Mouse (Mus musculus): ENCODE data around the gene Rbms2. TPM values are rescaled to one million over a fixed set of nuclear protein-coding genes. Genes with fewer than 3 reads are reported as not detected.

Gene Rbms2
- polyA plus RNA-seq, 1 experiment from 2014 or later = 32.6 TPM

- peak overlapping the region; percentile 93 to 98 for H3K27ac ChIP-seq (replicated peaks in 1 of 2; ENCODE audit: control insufficient read depth in 1 of 2, insufficient read depth in 1 of 2, low read depth in 2 of 2, low read length in 2 of 2)
- H3K4me1 ChIP-seq (ENCODE audit: control insufficient read depth in 2 of 2, insufficient read depth in 2 of 2, low read length in 2 of 2) = peaks cover 23 to 54% of the 10 kb centered on the region in 2 experiments
- peak overlapping the region; percentile 14 to 91; a peak in 3 of 4 replicates for H3K4me3 ChIP-seq (ENCODE audit: control insufficient read depth in 1 of 2, insufficient read depth in 1 of 2, low read depth in 1 of 2, low read length in 2 of 2)
- WGBS = 11% methylated on average over 19 of the region's 19 CpGs
- H3K9me3 ChIP-seq (ENCODE audit: control insufficient read depth, low read length) = no peaks in the 10 kb centered on the region
- H3K36me3 ChIP-seq (ENCODE audit: control insufficient read depth, insufficient read depth, low read length) = peaks cover 13% of the 10 kb centered on the region
- ATAC-seq (ENCODE audit: insufficient number of reproducible peaks, insufficient read depth, low FRiP score, low read depth) = peak; percentile 49
- H3K4me2 ChIP-seq (ENCODE audit: low read length) = peak overlapping the region; percentile 96
- H3K9ac ChIP-seq (ENCODE audit: low read length) = peak overlapping the region; percentile 94
- no peaks in the 10 kb centered on the region for H3K27me3 ChIP-seq (ENCODE audit: control insufficient read depth, insufficient read depth, low read length)
Measured at GRCm38 (mm10) chr10:128094340-128094968, 85.6 kb downstream of the Rbms2 start.

- no peaks in the 10 kb centered on the region for H3K9me3 ChIP-seq (ENCODE audit: control insufficient read depth, low read length)
- 25% methylated on average over 13 of the region's 13 CpGs for WGBS
- H3K4me1 ChIP-seq (ENCODE audit: control insufficient read depth in 2 of 2, insufficient read depth in 2 of 2, low read length in 2 of 2) = peaks cover 23 to 55% of the 10 kb centered on the region in 2 experiments
- H3K9ac ChIP-seq (ENCODE audit: low read length) = peak overlapping the region; percentile 94
- peak overlapping the region; percentile 96 for H3K4me2 ChIP-seq (ENCODE audit: low read length)
- H3K27me3 ChIP-seq (ENCODE audit: control insufficient read depth, insufficient read depth, low read length) = no peaks in the 10 kb centered on the region
- ATAC-seq (ENCODE audit: insufficient number of reproducible peaks, insufficient read depth, low FRiP score, low read depth) = no peak
- peaks cover 20% of the 10 kb centered on the region for H3K36me3 ChIP-seq (ENCODE audit: control insufficient read depth, insufficient read depth, low read length)
- peak overlapping the region; percentile 91 for H3K4me3 ChIP-seq (ENCODE audit: control insufficient read depth in 1 of 2, insufficient read depth in 1 of 2, low read depth in 1 of 2, low read length in 2 of 2)
- H3K27ac ChIP-seq (replicated peaks in 1 of 2; ENCODE audit: control insufficient read depth in 1 of 2, insufficient read depth in 1 of 2, low read depth in 2 of 2, low read length in 2 of 2) = peak overlapping the region; percentile 93 to 98
Measured at GRCm38 (mm10) chr10:128093496-128094294, 86.4 kb downstream of the Rbms2 start.

- peak overlapping the region; percentile 96 for H3K4me2 ChIP-seq (ENCODE audit: low read length)
- H3K9ac ChIP-seq (ENCODE audit: low read length) = peak overlapping the region; percentile 94
- under 1% methylated on average over 77 of the region's 88 CpGs for WGBS
- no peaks in the 10 kb centered on the region for H3K27me3 ChIP-seq (ENCODE audit: control insufficient read depth, insufficient read depth, low read length)
- peaks cover 29% of the 10 kb centered on the region for H3K36me3 ChIP-seq (ENCODE audit: control insufficient read depth, insufficient read depth, low read length)
- peak overlapping the region; percentile 93 to 98 for H3K27ac ChIP-seq (replicated peaks in 1 of 2; ENCODE audit: control insufficient read depth in 1 of 2, insufficient read depth in 1 of 2, low read depth in 2 of 2, low read length in 2 of 2)
- ATAC-seq (ENCODE audit: insufficient number of reproducible peaks, insufficient read depth, low FRiP score, low read depth) = peak; percentile 58
- peaks cover 23 to 51% of the 10 kb centered on the region in 2 experiments for H3K4me1 ChIP-seq (ENCODE audit: control insufficient read depth in 2 of 2, insufficient read depth in 2 of 2, low read length in 2 of 2)
- no peaks in the 10 kb centered on the region for H3K9me3 ChIP-seq (ENCODE audit: control insufficient read depth, low read length)
- peak overlapping the region; percentile 91 for H3K4me3 ChIP-seq (ENCODE audit: control insufficient read depth in 1 of 2, insufficient read depth in 1 of 2, low read depth in 1 of 2, low read length in 2 of 2)
Measured at GRCm38 (mm10) chr10:128092506-128093495, 87.3 kb downstream of the Rbms2 start.

- Histone ChIP-seq H3K27me3 (ENCODE audit: control insufficient read depth, insufficient read depth, low read length) (no peaks in the 10 kb centered on the region), H3K27ac (replicated peaks in 1 of 2; ENCODE audit: control insufficient read depth in 1 of 2, insufficient read depth in 1 of 2, low read depth in 2 of 2, low read length in 2 of 2) (peak within 1 kb of the TSS; percentile 93 to 98), H3K9ac (ENCODE audit: low read length) (peak within 1 kb of the TSS; percentile 94), H3K36me3 (ENCODE audit: control insufficient read depth, insufficient read depth, low read length) (peaks cover 39% of the 10 kb centered on the region), H3K9me3 (ENCODE audit: control insufficient read depth, low read length) (no peaks in the 10 kb centered on the region), H3K4me1 (ENCODE audit: control insufficient read depth in 2 of 2, insufficient read depth in 2 of 2, low read length in 2 of 2) (peaks cover 23 to 48% of the 10 kb centered on the region in 2 experiments), H3K4me3 (ENCODE audit: control insufficient read depth in 1 of 2, insufficient read depth in 1 of 2, low read depth in 1 of 2, low read length in 2 of 2) (peak within 1 kb of the TSS; percentile 91), H3K4me2 (ENCODE audit: low read length) (peak within 1 kb of the TSS; percentile 96)
- WGBS = 1% methylated on average over 20 of the region's 20 CpGs
- peak; percentile 6; the same call in 1 of the 2 replicates for ATAC-seq (ENCODE audit: insufficient number of reproducible peaks, insufficient read depth, low FRiP score, low read depth)
Measured at GRCm38 (mm10) chr10:128091564-128092505, 88.3 kb downstream of the Rbms2 start, which contains the start of gene Baz2a. TSS of gene Baz2a (plus strand) at chr10:128091577.

- Histone ChIP-seq H3K4me2 (ENCODE audit: low read length) (peak overlapping the region; percentile 96), H3K9me3 (ENCODE audit: control insufficient read depth, low read length) (no peaks in the 10 kb centered on the region), H3K36me3 (ENCODE audit: control insufficient read depth, insufficient read depth, low read length) (peaks cover 48% of the 10 kb centered on the region), H3K4me3 (ENCODE audit: control insufficient read depth in 1 of 2, insufficient read depth in 1 of 2, low read depth in 1 of 2, low read length in 2 of 2) (peak overlapping the region; percentile 91; a peak in 3 of 4 replicates), H3K9ac (ENCODE audit: low read length) (peak overlapping the region; percentile 94), H3K27me3 (ENCODE audit: control insufficient read depth, insufficient read depth, low read length) (no peaks in the 10 kb centered on the region), H3K27ac (replicated peaks in 1 of 2; ENCODE audit: control insufficient read depth in 1 of 2, insufficient read depth in 1 of 2, low read depth in 2 of 2, low read length in 2 of 2) (peak overlapping the region; percentile 69 to 98), H3K4me1 (ENCODE audit: control insufficient read depth in 2 of 2, insufficient read depth in 2 of 2, low read length in 2 of 2) (peaks cover 22 to 52% of the 10 kb centered on the region in 2 experiments)
- WGBS = 6% methylated on average over 14 of the region's 14 CpGs
- peak; percentile 47 for ATAC-seq (ENCODE audit: insufficient number of reproducible peaks, insufficient read depth, low FRiP score, low read depth)
Measured at GRCm38 (mm10) chr10:128090651-128091563, 89.2 kb downstream of the Rbms2 start.

- Histone ChIP-seq H3K27ac (replicated peaks in 1 of 2; ENCODE audit: control insufficient read depth in 1 of 2, insufficient read depth in 1 of 2, low read depth in 2 of 2, low read length in 2 of 2) (no peak overlapping the region), H3K4me1 (ENCODE audit: control insufficient read depth in 2 of 2, insufficient read depth in 2 of 2, low read length in 2 of 2) (peaks cover 21 to 56% of the 10 kb centered on the region in 2 experiments), H3K4me3 (ENCODE audit: control insufficient read depth in 1 of 2, insufficient read depth in 1 of 2, low read depth in 1 of 2, low read length in 2 of 2) (no peak overlapping the region), H3K9me3 (ENCODE audit: control insufficient read depth, low read length) (no peaks in the 10 kb centered on the region), H3K36me3 (ENCODE audit: control insufficient read depth, insufficient read depth, low read length) (peaks cover 59% of the 10 kb centered on the region), H3K4me2 (ENCODE audit: low read length) (no peak overlapping the region), H3K27me3 (ENCODE audit: control insufficient read depth, insufficient read depth, low read length) (no peaks in the 10 kb centered on the region), H3K9ac (ENCODE audit: low read length) (no peak overlapping the region)
- 14% methylated on average over 5 of the region's 5 CpGs for WGBS
- no peak for ATAC-seq (ENCODE audit: insufficient number of reproducible peaks, insufficient read depth, low FRiP score, low read depth)
Measured at GRCm38 (mm10) chr10:128089842-128090241, 90.3 kb downstream of the Rbms2 start.
